Mouse (Mus musculus): ENCODE measurements around the gene Prrx1. TPM values are rescaled to one million over a fixed set of nuclear protein-coding genes. Genes with fewer than 3 reads are reported as not detected.

Prrx1 gene
- polyA plus RNA-seq, 1 experiment = 1.0 TPM

- Histone ChIP-seq H3K4me3 (ENCODE audit: control insufficient read depth, low read depth, low read length) (no peak overlapping the region), H3K4me1 (ENCODE audit: control insufficient read depth, insufficient read depth, low read length) (peaks cover 2% of the 10 kb centered on the region), H3K27ac (ENCODE audit: control insufficient read depth, insufficient read depth, low read depth, low read length) (no peak overlapping the region), H3K27me3 (ENCODE audit: control insufficient read depth, insufficient read depth, low read length) (no peaks in the 10 kb centered on the region), H3K36me3 (ENCODE audit: control insufficient read depth, insufficient read depth, low read length) (no peaks in the 10 kb centered on the region)
- no peak for TF ChIP-seq POLR2A (IDR thresholded peaks at IDR 0.05; ENCODE audit: control insufficient read depth, low read depth, low read length)
- no peak for TF ChIP-seq CTCF (IDR thresholded peaks at IDR 0.05; ENCODE audit: control insufficient read depth, insufficient read depth, insufficient replicate concordance, low read depth, low read length)
Observed at GRCm38 (mm10) chr1:163305956-163306355, 7.6 kb downstream of the Prrx1 start.

DNA sequence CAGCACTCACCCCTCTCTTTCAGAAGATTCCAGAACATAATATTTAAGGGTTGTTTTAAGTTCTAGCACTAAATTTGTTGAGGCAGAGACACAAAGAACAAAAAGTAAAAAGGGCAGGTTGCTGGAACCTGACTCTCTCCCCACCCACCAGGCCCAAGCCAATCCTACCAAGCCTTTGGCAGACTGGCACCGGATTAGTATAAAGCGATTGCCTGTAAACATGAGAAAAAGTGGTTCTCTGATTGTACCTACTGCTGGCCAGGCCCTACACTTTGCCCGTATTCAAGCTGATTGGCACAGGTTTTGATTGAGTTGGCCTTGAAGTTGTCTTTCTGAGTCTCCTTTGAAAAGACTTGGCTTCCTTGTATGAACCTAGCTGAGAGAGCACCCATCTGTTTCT, 8.7 kb downstream of the Prrx1 start:
- no peak overlapping the region for H3K4me3 ChIP-seq (ENCODE audit: control insufficient read depth, low read depth, low read length)
- TF ChIP-seq POLR2A (IDR thresholded peaks at IDR 0.05; ENCODE audit: control insufficient read depth, low read depth, low read length) = no peak
- TF ChIP-seq CTCF (IDR thresholded peaks at IDR 0.05; ENCODE audit: control insufficient read depth, insufficient read depth, insufficient replicate concordance, low read depth, low read length) = no peak
- H3K4me1 ChIP-seq (ENCODE audit: control insufficient read depth, insufficient read depth, low read length) = peaks cover 2% of the 10 kb centered on the region
- no peaks in the 10 kb centered on the region for H3K27me3 ChIP-seq (ENCODE audit: control insufficient read depth, insufficient read depth, low read length)
- H3K27ac ChIP-seq (ENCODE audit: control insufficient read depth, insufficient read depth, low read depth, low read length) = no peak overlapping the region
- H3K36me3 ChIP-seq (ENCODE audit: control insufficient read depth, insufficient read depth, low read length) = no peaks in the 10 kb centered on the region

- Histone ChIP-seq H3K4me3 (ENCODE audit: control insufficient read depth, low read depth, low read length) (no peak overlapping the region), H3K27me3 (ENCODE audit: control insufficient read depth, insufficient read depth, low read length) (no peaks in the 10 kb centered on the region), H3K36me3 (ENCODE audit: control insufficient read depth, insufficient read depth, low read length) (no peaks in the 10 kb centered on the region), H3K27ac (ENCODE audit: control insufficient read depth, insufficient read depth, low read depth, low read length) (no peak overlapping the region), H3K4me1 (ENCODE audit: control insufficient read depth, insufficient read depth, low read length) (no peaks in the 10 kb centered on the region)
- no peak for TF ChIP-seq POLR2A (IDR thresholded peaks at IDR 0.05; ENCODE audit: control insufficient read depth, low read depth, low read length)
- no peak for TF ChIP-seq CTCF (IDR thresholded peaks at IDR 0.05; ENCODE audit: control insufficient read depth, insufficient read depth, insufficient replicate concordance, low read depth, low read length)
Observed at GRCm38 (mm10) chr1:163302292-163302691, 11.2 kb downstream of the Prrx1 start.

DNA sequence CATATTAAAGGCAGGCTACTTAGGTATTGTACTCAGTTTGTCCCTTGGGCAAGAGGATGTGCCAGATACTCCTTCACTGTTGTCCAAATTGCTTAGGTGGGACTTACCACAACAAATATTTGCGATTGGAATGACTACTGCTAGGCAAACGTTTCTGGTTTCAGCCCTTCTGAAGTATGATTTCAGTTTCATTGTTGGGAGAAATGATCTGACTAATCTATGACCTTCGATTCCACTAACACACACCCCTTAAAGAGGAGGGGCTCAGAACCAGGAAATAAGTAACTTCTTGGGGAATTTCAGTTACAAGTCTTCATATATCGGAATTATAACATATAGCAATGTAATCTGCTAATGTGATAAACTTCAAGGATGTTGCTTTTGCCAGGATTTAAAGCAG, 20.4 kb downstream of the Prrx1 start:
- H3K4me3 ChIP-seq (ENCODE audit: control insufficient read depth, low read depth, low read length) = no peak overlapping the region

GRCm38 (mm10) chr1:163291925-163292324, 21.6 kb downstream of the Prrx1 start:
- Histone ChIP-seq H3K4me1 (ENCODE audit: control insufficient read depth, insufficient read depth, low read length) (no peaks in the 10 kb centered on the region), H3K36me3 (ENCODE audit: control insufficient read depth, insufficient read depth, low read length) (no peaks in the 10 kb centered on the region), H3K27me3 (ENCODE audit: control insufficient read depth, insufficient read depth, low read length) (no peaks in the 10 kb centered on the region), H3K27ac (ENCODE audit: control insufficient read depth, insufficient read depth, low read depth, low read length) (no peak overlapping the region), H3K4me3 (ENCODE audit: control insufficient read depth, low read depth, low read length) (no peak overlapping the region)
- TF ChIP-seq CTCF (IDR thresholded peaks at IDR 0.05; ENCODE audit: control insufficient read depth, insufficient read depth, insufficient replicate concordance, low read depth, low read length) (no peak), POLR2A (IDR thresholded peaks at IDR 0.05; ENCODE audit: control insufficient read depth, low read depth, low read length) (no peak)

More for the DNA sequence above, 20.4 kb downstream of the Prrx1 start:
- Histone ChIP-seq H3K27me3 (ENCODE audit: control insufficient read depth, insufficient read depth, low read length) (no peaks in the 10 kb centered on the region), H3K4me1 (ENCODE audit: control insufficient read depth, insufficient read depth, low read length) (no peaks in the 10 kb centered on the region), H3K36me3 (ENCODE audit: control insufficient read depth, insufficient read depth, low read length) (no peaks in the 10 kb centered on the region), H3K27ac (ENCODE audit: control insufficient read depth, insufficient read depth, low read depth, low read length) (no peak overlapping the region)
- no peak for TF ChIP-seq POLR2A (IDR thresholded peaks at IDR 0.05; ENCODE audit: control insufficient read depth, low read depth, low read length)
- TF ChIP-seq CTCF (IDR thresholded peaks at IDR 0.05; ENCODE audit: control insufficient read depth, insufficient read depth, insufficient replicate concordance, low read depth, low read length) = no peak

DNA sequence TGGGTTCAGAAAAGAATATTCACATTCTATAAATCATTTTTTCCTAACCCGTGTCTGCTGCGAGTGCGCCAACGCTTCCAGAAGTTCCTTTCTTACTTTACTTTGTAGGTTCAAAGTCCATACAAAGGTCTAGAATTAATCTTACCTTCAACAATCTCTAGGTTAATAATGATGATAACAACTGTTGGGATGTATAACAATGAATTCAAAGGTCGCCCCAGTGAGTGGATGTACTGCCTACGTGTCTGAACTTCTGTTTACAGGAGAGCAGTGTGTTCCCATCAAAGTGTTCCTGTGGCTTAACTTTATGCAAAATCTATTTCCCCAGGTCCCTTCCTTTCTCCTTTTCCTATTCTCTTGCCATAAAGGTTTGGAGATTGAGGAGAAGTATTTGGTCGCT, 24.4 kb downstream of the Prrx1 start:
- TF ChIP-seq POLR2A (IDR thresholded peaks at IDR 0.05; ENCODE audit: control insufficient read depth, low read depth, low read length) (no peak), CTCF (IDR thresholded peaks at IDR 0.05; ENCODE audit: control insufficient read depth, insufficient read depth, insufficient replicate concordance, low read depth, low read length) (no peak)
- Histone ChIP-seq H3K27ac (ENCODE audit: control insufficient read depth, insufficient read depth, low read depth, low read length) (no peak overlapping the region), H3K27me3 (ENCODE audit: control insufficient read depth, insufficient read depth, low read length) (no peaks in the 10 kb centered on the region), H3K4me1 (ENCODE audit: control insufficient read depth, insufficient read depth, low read length) (no peaks in the 10 kb centered on the region), H3K36me3 (ENCODE audit: control insufficient read depth, insufficient read depth, low read length) (no peaks in the 10 kb centered on the region), H3K4me3 (ENCODE audit: control insufficient read depth, low read depth, low read length) (no peak overlapping the region)

DNA sequence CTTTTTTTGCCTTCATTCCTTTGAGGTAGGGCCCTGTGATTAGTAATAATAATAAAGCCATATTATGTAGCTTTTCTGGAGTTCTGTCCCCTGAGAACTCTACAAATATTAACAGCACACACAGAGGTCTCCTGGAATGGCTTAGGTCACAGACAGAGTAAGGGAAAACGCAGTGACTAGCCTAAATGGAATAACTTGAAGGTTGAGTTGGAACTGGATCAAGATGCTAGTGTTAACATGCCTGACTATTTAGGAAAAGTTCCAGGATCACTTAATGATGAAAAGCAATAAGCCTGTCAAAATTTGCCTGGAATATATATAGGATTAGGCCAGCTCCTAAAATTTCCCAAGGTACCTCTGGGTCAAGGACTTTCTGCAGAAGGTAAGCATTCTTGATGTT, 28.0 kb downstream of the Prrx1 start:
- Histone ChIP-seq H3K4me1 (ENCODE audit: control insufficient read depth, insufficient read depth, low read length) (no peaks in the 10 kb centered on the region), H3K27ac (ENCODE audit: control insufficient read depth, insufficient read depth, low read depth, low read length) (no peak overlapping the region), H3K36me3 (ENCODE audit: control insufficient read depth, insufficient read depth, low read length) (no peaks in the 10 kb centered on the region), H3K4me3 (ENCODE audit: control insufficient read depth, low read depth, low read length) (no peak overlapping the region), H3K27me3 (ENCODE audit: control insufficient read depth, insufficient read depth, low read length) (no peaks in the 10 kb centered on the region)
- TF ChIP-seq POLR2A (IDR thresholded peaks at IDR 0.05; ENCODE audit: control insufficient read depth, low read depth, low read length) (no peak), CTCF (IDR thresholded peaks at IDR 0.05; ENCODE audit: control insufficient read depth, insufficient read depth, insufficient replicate concordance, low read depth, low read length) (no peak)

DNA sequence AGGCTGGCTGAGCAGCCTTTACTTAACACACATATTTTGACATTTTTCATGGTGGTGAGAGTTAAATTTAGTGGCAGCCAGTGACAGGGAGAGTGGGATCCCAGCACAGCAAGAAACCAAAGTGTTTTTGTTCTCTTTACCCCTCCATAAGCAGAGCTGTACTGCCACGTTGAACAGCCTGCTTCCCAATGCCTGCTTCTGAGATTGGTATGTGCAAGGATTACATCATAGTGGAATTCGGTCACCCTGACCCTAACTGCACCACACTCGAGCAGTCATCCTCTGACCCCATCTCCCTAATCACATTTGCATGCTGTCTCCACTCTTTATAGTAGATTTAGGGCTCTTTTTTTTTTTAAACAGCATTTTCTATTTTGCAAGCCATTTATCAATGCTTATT, 28.4 kb downstream of the Prrx1 start:
- TF ChIP-seq CTCF (IDR thresholded peaks at IDR 0.05; ENCODE audit: control insufficient read depth, insufficient read depth, insufficient replicate concordance, low read depth, low read length) (no peak), POLR2A (IDR thresholded peaks at IDR 0.05; ENCODE audit: control insufficient read depth, low read depth, low read length) (no peak)
- H3K27ac ChIP-seq (ENCODE audit: control insufficient read depth, insufficient read depth, low read depth, low read length) = peak overlapping the region; percentile 8; the same call in 1 of the 2 replicates
- H3K36me3 ChIP-seq (ENCODE audit: control insufficient read depth, insufficient read depth, low read length) = no peaks in the 10 kb centered on the region
- H3K4me1 ChIP-seq (ENCODE audit: control insufficient read depth, insufficient read depth, low read length) = no peaks in the 10 kb centered on the region
- H3K27me3 ChIP-seq (ENCODE audit: control insufficient read depth, insufficient read depth, low read length) = no peaks in the 10 kb centered on the region
- H3K4me3 ChIP-seq (ENCODE audit: control insufficient read depth, low read depth, low read length) = no peak overlapping the region
